Mouse (Mus musculus) lung, postnatal 0 days (tissue): ENCODE results near the gene Myrip.
A peak's percentile ranks its signal among the peaks of the same experiment; 100 is the strongest.
"Not testable (repeated sequence)": the region's sequence is repeated elsewhere in the genome, so short reads cannot be mapped to it uniquely, and the experiment has no call there.

Experiments
- CTCF ChIP-seq: IDR thresholded peaks from 2 replicates; pipeline ENCODE4 v1.5.1; 2016; ENCODE audit warnings: antibody characterized with exemption, mild to moderate bottlenecking
- EP300 ChIP-seq: IDR thresholded peaks from 2 replicates; pipeline ENCODE4 v1.6.1; 2016; ENCODE audit warnings: antibody characterized with exemption, mild to moderate bottlenecking, control low read depth

- not testable (repeated sequence) for TF ChIP-seq EP300
- peak; percentile 45 for TF ChIP-seq CTCF
These were observed 98.2 kb downstream of the Myrip start for GRCm38 (mm10) chr9:120399537-120399936.
